Mouse (Mus musculus) liver, embryonic 14.5 days (tissue): ENCODE results near the gene Krt33b. TPM values are rescaled to one million over a fixed set of nuclear protein-coding genes. Genes with fewer than 3 reads are reported as not detected.

Experiments used
- ATAC-seq: fragments of 200-750 bp; cut with Nextera tagmentation; 2 replicates; pipeline ENCODE4 v1.8.0; 2017; ENCODE audit warnings: moderate number of reproducible peaks, mild to moderate bottlenecking, moderate library complexity; ENCODE audit not compliant: insufficient read depth
- DNase-seq, 3 experiments: peaks; one replicate each; pipeline ENCODE4 v3.0.0-alpha.2; 2012 to 2013; ENCODE audit warnings: low read depth in 3 of 3, low spot score in 3 of 3
- H3K27ac ChIP-seq: fragments of 300-500 bp; sonication (generic); 2 replicates; pipeline ENCODE4 v1.5.1; 2014; ENCODE audit warnings: moderate library complexity, mild to moderate bottlenecking, control low read depth, inconsistent platforms
- H3K27me3 ChIP-seq: fragments of 300-500 bp; sonication (generic); 2 replicates; pipeline ENCODE4 v1.6.1; 2014; ENCODE audit warnings: mild to moderate bottlenecking, low read length, moderate library complexity; ENCODE audit not compliant: control insufficient read depth, insufficient read depth
- H3K36me3 ChIP-seq: fragments of 300-500 bp; sonication (generic); replicated peaks from 2 replicates; pipeline ENCODE4 v1.6.1; 2014; ENCODE audit warnings: low read depth; ENCODE audit not compliant: control insufficient read depth, insufficient read depth
- H3K4me1 ChIP-seq, 2 experiments: fragments of 200-500 bp in 1 of 2; fragments of 300-500 bp in 1 of 2; sonication (generic) in 1 of 2; replicated peaks; 2 replicates each; pipeline ENCODE4 v1.6.1; 2012 to 2014; ENCODE audit warnings: antibody characterized with exemption in 1 of 2, inconsistent platforms in 1 of 2, low read length in 1 of 2; ENCODE audit not compliant: control insufficient read depth in 2 of 2, insufficient read depth in 2 of 2
- H3K4me2 ChIP-seq: fragments of 300-500 bp; sonication (generic); 2 replicates; pipeline ENCODE4 v1.6.1; 2014; ENCODE audit warnings: low read depth, mild to moderate bottlenecking, control low read depth, moderate library complexity
- H3K4me3 ChIP-seq, 2 experiments: fragments of 200-500 bp in 1 of 2; fragments of 300-500 bp in 1 of 2; sonication (generic) in 1 of 2; 2 replicates each; pipeline ENCODE4 v1.5.1; 2012 to 2014; ENCODE audit warnings: low read depth in 2 of 2, low read length in 2 of 2, mild to moderate bottlenecking in 2 of 2, control low read depth in 1 of 2, inconsistent platforms in 1 of 2, moderate library complexity in 1 of 2; ENCODE audit not compliant: insufficient read depth in 1 of 2
- H3K9ac ChIP-seq: fragments of 300-500 bp; sonication (generic); replicated peaks from 2 replicates; pipeline ENCODE4 v1.6.1; 2014; ENCODE audit warnings: mild to moderate bottlenecking, control low read depth, moderate library complexity
- H3K9me3 ChIP-seq: fragments of 300-500 bp; sonication (generic); 2 replicates; pipeline ENCODE4 v1.6.1; 2016; ENCODE audit warnings: low read length, mixed read lengths; ENCODE audit not compliant: control insufficient read depth
- CTCF ChIP-seq: IDR thresholded peaks from 2 replicates; pipeline ENCODE4 v1.5.1; 2016; ENCODE audit warnings: antibody characterized with exemption, low read depth, control low read depth
- EP300 ChIP-seq: IDR thresholded peaks from 2 replicates; pipeline ENCODE4 v1.6.1; 2016; ENCODE audit warnings: antibody characterized with exemption, low read depth
- WGBS: fragments of 180-500 bp; shearing (Covaris S2); extraction: QIAGEN DNeasy Blood & Tissue Kit; methylation state at CpG from one replicate; pipeline ENCODE4 v1.1.7; 2014; ENCODE audit not compliant: insufficient replicate concordance; 5-methylcytosine and 5-hydroxymethylcytosine counted together
- polyA plus RNA-seq, 2 experiments: library from polyadenylated mRNA; depleted of rRNA in 1 of 2; stranded (reverse) in 1 of 2; unstranded in 1 of 2; fragments of >200 nt; fragmentation: Nextera tagmentation in 1 of 2; extraction: Ambion mirVana in 1 of 2; gene quantifications; 2 replicates each; pipeline versions ENCODE4 v1.2.1 to v1.2.3; 2012 to 2014

The Krt33b gene
- polyA plus RNA-seq, 2 experiments: not detected

- Histone ChIP-seq H3K9ac (no peak overlapping the region), H3K27ac (no peak overlapping the region), H3K27me3 (no peaks in the 10 kb centered on the region), H3K36me3 (no peaks in the 10 kb centered on the region), H3K4me1 (no peaks in the 10 kb centered on the region), H3K4me2 (no peak overlapping the region), H3K4me3 (no peak overlapping the region), H3K9me3 (no peaks in the 10 kb centered on the region)
- TF ChIP-seq CTCF (no peak), EP300 (no peak)
- 61% methylated on average over 5 of the region's 5 CpGs for WGBS
- ATAC-seq (no peak), DNase-seq (no peak)
These were observed 8.2 kb downstream of the Krt33b start for GRCm38 (mm10) chr11:100021438-100021837.

GRCm38 (mm10) chr11:100019466-100019865 is 10.2 kb downstream of the Krt33b start:
- no peak overlapping the region for H3K4me3 ChIP-seq
- no peak overlapping the region for H3K9ac ChIP-seq
- no peaks in the 10 kb centered on the region for H3K27me3 ChIP-seq
- ATAC-seq (no peak), DNase-seq (no peak)
- H3K4me1 ChIP-seq: no peaks in the 10 kb centered on the region
- no peak overlapping the region for H3K27ac ChIP-seq
- no peak for TF ChIP-seq EP300
- no peak for TF ChIP-seq CTCF
- no peak overlapping the region for H3K4me2 ChIP-seq
- no peaks in the 10 kb centered on the region for H3K9me3 ChIP-seq
- 55% methylated on average over 1 of the region's 1 CpGs for WGBS
- H3K36me3 ChIP-seq: no peaks in the 10 kb centered on the region

GRCm38 (mm10) chr11:100016112-100016511 is 13.6 kb downstream of the Krt33b start, which contains the start of gene Krt33a:
Krt33a (minus strand) TSS chr11:100016212.
- no peak for TF ChIP-seq EP300
- TF ChIP-seq CTCF: no peak

GRCm38 (mm10) chr11:100013691-100014171 is 15.9 kb downstream of the Krt33b start:
- ATAC-seq (no peak), DNase-seq (no peak)
- Histone ChIP-seq H3K27ac (no peak overlapping the region), H3K27me3 (no peaks in the 10 kb centered on the region), H3K4me1 (no peaks in the 10 kb centered on the region), H3K4me3 (no peak overlapping the region), H3K9me3 (no peaks in the 10 kb centered on the region), H3K4me2 (no peak overlapping the region), H3K9ac (no peak overlapping the region), H3K36me3 (no peaks in the 10 kb centered on the region)
- WGBS: 50% methylated on average over 4 of the region's 4 CpGs
- TF ChIP-seq CTCF: no peak
- no peak for TF ChIP-seq EP300

More at GRCm38 (mm10) chr11:100016112-100016511, 13.6 kb downstream of the Krt33b start, which contains the start of gene Krt33a:
- ATAC-seq (no peak), DNase-seq (no peak)
- Histone ChIP-seq H3K9ac (no peak within 1 kb of the TSS), H3K9me3 (no peaks in the 10 kb centered on the region), H3K4me3 (no peak within 1 kb of the TSS), H3K27me3 (no peaks in the 10 kb centered on the region), H3K4me1 (no peaks in the 10 kb centered on the region), H3K27ac (no peak within 1 kb of the TSS), H3K4me2 (no peak within 1 kb of the TSS), H3K36me3 (no peaks in the 10 kb centered on the region)
- 60% methylated on average over 4 of the region's 4 CpGs for WGBS

- ATAC-seq (no peak), DNase-seq (no peak)
- Histone ChIP-seq H3K27me3 (no peaks in the 10 kb centered on the region), H3K9me3 (no peaks in the 10 kb centered on the region), H3K27ac (no peak overlapping the region), H3K4me2 (no peak overlapping the region), H3K9ac (no peak overlapping the region), H3K4me1 (no peaks in the 10 kb centered on the region), H3K4me3 (no peak overlapping the region), H3K36me3 (no peaks in the 10 kb centered on the region)
- 64% methylated on average over 5 of the region's 5 CpGs for WGBS
- TF ChIP-seq EP300 (no peak), CTCF (no peak)
These were observed 19.0 kb downstream of the Krt33b start for GRCm38 (mm10) chr11:100010682-100011081.
